Mouse (Mus musculus) embryonic fibroblast, embryonic 13.5 days (primary cell): Measurements from ENCODE around the gene Eif4e3.

Source experiments
- CTCF ChIP-seq: IDR thresholded peaks from 2 replicates; pipeline ENCODE4 v1.5.1; 2011; ENCODE audit warnings: mild to moderate bottlenecking, control low read depth, low read length, moderate library complexity, borderline replicate concordance; ENCODE audit not compliant: insufficient read depth
- POLR2A ChIP-seq: IDR thresholded peaks from 2 replicates; pipeline ENCODE4 v1.6.1; 2011; ENCODE audit warnings: low read depth, mild to moderate bottlenecking, control low read depth, low read length, moderate library complexity

- TF ChIP-seq CTCF (no peak), POLR2A (no peak)
Measured at GRCm38 (mm10) chr6:99646344-99646743, 20.2 kb downstream of the Eif4e3 start.
